30 mouse cellular contexts compared by ENCODE assay signal in genomic region chr17:49177966-49178731, GRCm38 (mm10).
A peak's percentile ranks its signal among the peaks of the same experiment; 100 is the strongest.
DNase-seq lines count a peak whose midpoint lies in the region; ATAC-seq and TF ChIP-seq lines count a peak whose summit lies in the region.
"Had no signal": no experiment of that assay in that cellular context is flagged by ENCODE, and none has a peak within 500 bp of the region (broad histone marks: within the 10 kb centered on the region; RNA-seq: fewer than 3 reads in every experiment).

No protein-coding gene starts in this region.

- no peak for TF ChIP-seq POLR2A in thymus, adult 2 months (IDR thresholded peaks at IDR 0.05; ENCODE audit: control insufficient read depth, extremely low read depth, insufficient read depth, low read length, poor library complexity)

- no peaks in the 10 kb centered on the region for H3K27me3 ChIP-seq in kidney, postnatal 0 days (ENCODE audit: insufficient read depth, low read length)
- peaks cover 3% of the 10 kb centered on the region; the same call in 1 of the 2 replicates for H3K27me3 ChIP-seq in neural tube, embryonic 12.5 days (replicated peaks)
- peaks cover 4% of the 10 kb centered on the region; the same call in 1 of the 2 replicates for H3K27me3 ChIP-seq in neural tube, embryonic 15.5 days (replicated peaks)
- H3K27me3 ChIP-seq in forebrain, postnatal 0 days (ENCODE audit: insufficient read depth, low read length), result no peaks in the 10 kb centered on the region
- H3K27me3 ChIP-seq in thymus, adult 2 months (ENCODE audit: control insufficient read depth, insufficient read depth, low read length), result no peaks in the 10 kb centered on the region
- H3K27me3 ChIP-seq: CH12.LX; liver, embryonic 15.5 days; lung, embryonic 15.5 days; megakaryocyte, embryonic 14.5 days had no signal

- H3K4me1 ChIP-seq in kidney, postnatal 0 days (replicated peaks; ENCODE audit: insufficient read depth, low read length), result no peaks in the 10 kb centered on the region
- 0 out of 2 replicates have a peak, but pooled peaks cover 10% of the 10 kb centered on the region for H3K4me1 ChIP-seq in neural tube, embryonic 12.5 days
- H3K4me1 ChIP-seq in neural tube, embryonic 15.5 days, result peaks cover 7% of the 10 kb centered on the region; the same call in 1 of the 2 replicates
- no peaks in the 10 kb centered on the region for H3K4me1 ChIP-seq in forebrain, postnatal 0 days (ENCODE audit: insufficient read depth)
- H3K4me1 ChIP-seq in thymus, adult 2 months (replicated peaks; ENCODE audit: control insufficient read depth, insufficient read depth, low read length), result peaks cover 2% of the 10 kb centered on the region; the same call in 1 of the 2 replicates
- H3K4me1 ChIP-seq: embryonic facial prominence, embryonic 13.5 days; liver, embryonic 15.5 days; lung, embryonic 15.5 days; megakaryocyte, embryonic 14.5 days had no signal

- no peaks in the 10 kb centered on the region for H3K9me3 ChIP-seq in kidney, postnatal 0 days (replicated peaks; ENCODE audit: low read length)
- no peaks in the 10 kb centered on the region for H3K9me3 ChIP-seq in neural tube, embryonic 12.5 days
- H3K9me3 ChIP-seq in neural tube, embryonic 15.5 days (replicated peaks), result 0 out of 2 replicates have a peak, but pooled peaks cover 3% of the 10 kb centered on the region
- H3K9me3 ChIP-seq in forebrain, postnatal 0 days (ENCODE audit: low read length), result no peaks in the 10 kb centered on the region
- H3K9me3 ChIP-seq: embryonic facial prominence, embryonic 13.5 days; limb, embryonic 10.5 days; liver, embryonic 15.5 days; lung, embryonic 15.5 days had no signal

- H3K27ac ChIP-seq in kidney, postnatal 0 days, result no peak overlapping the region
- no peak overlapping the region for H3K27ac ChIP-seq in neural tube, embryonic 12.5 days
- H3K27ac ChIP-seq in neural tube, embryonic 15.5 days (replicated peaks), result no peak overlapping the region
- H3K27ac ChIP-seq in forebrain, postnatal 0 days (ENCODE audit: low read depth, low read length), result no peak overlapping the region
- H3K27ac ChIP-seq in thymus, adult 2 months (ENCODE audit: control insufficient read depth, insufficient read depth, low read length), result no peak overlapping the region
- H3K27ac ChIP-seq: embryonic facial prominence, embryonic 13.5 days; gastrocnemius, adult 2 months; left cerebral cortex, adult 2 months; limb, embryonic 10.5 days; liver, embryonic 15.5 days; lung, embryonic 15.5 days had no signal

- no peak for TF ChIP-seq CTCF in kidney, postnatal 0 days (IDR thresholded peaks at IDR 0.05; ENCODE audit: low read depth)
- no peak for TF ChIP-seq CTCF in forebrain, postnatal 0 days (IDR thresholded peaks at IDR 0.05; ENCODE audit: low read depth)
- no peak for TF ChIP-seq CTCF in thymus, adult 2 months (IDR thresholded peaks at IDR 0.05; ENCODE audit: borderline replicate concordance, control insufficient read depth, extremely low read depth, insufficient read depth, low read length, poor library complexity)

- no peaks in the 10 kb centered on the region for H3K36me3 ChIP-seq in kidney, postnatal 0 days (ENCODE audit: insufficient read depth, low read length)
- H3K36me3 ChIP-seq in neural tube, embryonic 12.5 days, result no peaks in the 10 kb centered on the region
- no peaks in the 10 kb centered on the region for H3K36me3 ChIP-seq in neural tube, embryonic 15.5 days
- no peaks in the 10 kb centered on the region for H3K36me3 ChIP-seq in forebrain, postnatal 0 days (ENCODE audit: insufficient read depth)
- no peaks in the 10 kb centered on the region for H3K36me3 ChIP-seq in thymus, adult 2 months (ENCODE audit: control insufficient read depth, insufficient read depth, low read length)
- H3K36me3 ChIP-seq: embryonic facial prominence, embryonic 13.5 days; G1E; limb, embryonic 10.5 days; liver, embryonic 15.5 days; lung, embryonic 15.5 days had no signal

- no peak overlapping the region for H3K9ac ChIP-seq in kidney, postnatal 0 days (ENCODE audit: low read depth, low read length)
- H3K9ac ChIP-seq in neural tube, embryonic 12.5 days, result no peak overlapping the region
- H3K9ac ChIP-seq in neural tube, embryonic 15.5 days (replicated peaks), result no peak overlapping the region
- no peak overlapping the region for H3K9ac ChIP-seq in forebrain, postnatal 0 days
- H3K9ac ChIP-seq: embryonic facial prominence, embryonic 13.5 days; liver, embryonic 15.5 days; lung, embryonic 15.5 days had no signal

- ATAC-seq in kidney, postnatal 0 days (replicated peaks; ENCODE audit: low FRiP score, low read depth), result no peak
- peak; percentile 57 for ATAC-seq in neural tube, embryonic 12.5 days (ENCODE audit: low FRiP score, low read depth)
- ATAC-seq in neural tube, embryonic 15.5 days (ENCODE audit: low FRiP score), result no peak
- peak; percentile 27; the same call in 1 of the 2 replicates for ATAC-seq in forebrain, postnatal 0 days
- ATAC-seq: inflammation-experienced regulatory T-cells, adult 6 months; Patski had no signal

- H3K4me2 ChIP-seq in kidney, postnatal 0 days (ENCODE audit: low read length), result no peak overlapping the region
- H3K4me2 ChIP-seq in neural tube, embryonic 12.5 days (replicated peaks), result no peak overlapping the region
- H3K4me2 ChIP-seq in neural tube, embryonic 15.5 days, result no peak overlapping the region
- no peak overlapping the region for H3K4me2 ChIP-seq in forebrain, postnatal 0 days (ENCODE audit: low read depth)
- H3K4me2 ChIP-seq: embryonic facial prominence, embryonic 13.5 days; heart, embryonic 11.5 days; liver, embryonic 15.5 days; lung, embryonic 15.5 days had no signal

- no peak overlapping the region for H3K4me3 ChIP-seq in kidney, postnatal 0 days (replicated peaks; ENCODE audit: low read depth, low read length)
- no peak overlapping the region for H3K4me3 ChIP-seq in neural tube, embryonic 12.5 days
- H3K4me3 ChIP-seq in neural tube, embryonic 15.5 days (replicated peaks), result no peak overlapping the region
- H3K4me3 ChIP-seq in forebrain, postnatal 0 days (ENCODE audit: low read depth, low read length), result no peak overlapping the region
- H3K4me3 ChIP-seq in thymus, adult 2 months (ENCODE audit: control insufficient read depth, insufficient read depth, low read length), result no peak overlapping the region
- H3K4me3 ChIP-seq: embryonic facial prominence, embryonic 13.5 days; erythroblast, embryonic 14.5 days; gastrocnemius, adult 2 months; left cerebral cortex, adult 2 months; limb, embryonic 10.5 days; liver, embryonic 15.5 days; lung, embryonic 15.5 days; megakaryocyte, embryonic 14.5 days had no signal

- DNase-seq in kidney, postnatal 0 days (ENCODE audit: low spot score), result peak; percentile 11
- no peak for DNase-seq in kidney, adult 8-10 months
- DNase-seq in forebrain, postnatal 0 days, result no peak
- no peak for DNase-seq in heart, adult 8-10 months (ENCODE audit: low spot score)
- DNase-seq in thymus, adult 2 months, result no peak
- DNase-seq: B cell, adult 2 months; cerebellum, adult 11-12 months; cerebellum, postnatal 25 days; embryo, embryonic 11 days; gastrocnemius, adult 2 months; kidney, adult 18-20 months; kidney, postnatal 10 days; liver; lung, postnatal 36 days; right cerebral cortex, postnatal 14 days; thymus, postnatal 14 days had no signal

- 65% methylated on average over 6 of the region's 6 CpGs for WGBS in kidney, postnatal 0 days
- WGBS in neural tube, embryonic 12.5 days, result 47% methylated on average over 6 of the region's 6 CpGs
- WGBS in neural tube, embryonic 15.5 days, result 40% methylated on average over 6 of the region's 6 CpGs
- 52% methylated on average over 6 of the region's 6 CpGs for WGBS in forebrain, postnatal 0 days
- 93% methylated on average over 6 of the region's 6 CpGs for WGBS in thymus, adult 2 months

Comparison
In these comparisons a context has a peak if more than half of its experiments do, and no peak if none do; other contexts are left out.
1. ATAC-seq: peak in neural tube, embryonic 12.5 days (single experiment) and forebrain, postnatal 0 days (single experiment); none in kidney, postnatal 0 days (single experiment) and neural tube, embryonic 15.5 days (single experiment).